Mouse (Mus musculus): ENCODE measurements at regions not wholly inside any gene's neighbourhood (a gene's known extent, or its start where the extent isn't known, plus 50 kb on each side); places are given as distances from the start of the nearest gene placed in this dataset.
A peak's percentile ranks its signal among the peaks of the same experiment; 100 is the strongest.
"Not testable (repeated sequence)": the region's sequence is repeated elsewhere in the genome, so short reads cannot be mapped to it uniquely, and the experiment has no call there.

GRCm38 (mm10) chr4:101366905-101367679 lies 52.0 kb upstream of the Ak4 start:
- 0 out of 2 replicates have a peak, but pooled peaks have one; percentile 20 for ATAC-seq (ENCODE audit: insufficient read depth, low read depth)
- 47% methylated on average over 13 of the region's 13 CpGs for WGBS
- no peak for TF ChIP-seq EP300 (IDR thresholded peaks at IDR 0.05; ENCODE audit: low read depth)
- peak; percentile 86 for TF ChIP-seq CTCF (IDR thresholded peaks at IDR 0.05; ENCODE audit: low read depth)

GRCm38 (mm10) chr4:101365299-101365698 lies 53.8 kb upstream of the Ak4 start:
- Histone ChIP-seq H3K36me3 (replicated peaks; ENCODE audit: control insufficient read depth, insufficient read depth, low read length) (no peaks in the 10 kb centered on the region), H3K27ac (ENCODE audit: low read depth) (no peak overlapping the region), H3K4me2 (ENCODE audit: low read depth, low read length) (no peak overlapping the region), H3K9me3 (replicated peaks; ENCODE audit: control insufficient read depth, low read length) (no peaks in the 10 kb centered on the region), H3K9ac (replicated peaks; ENCODE audit: low read depth, low read length) (no peak overlapping the region), H3K4me3 (ENCODE audit: low read depth, low read length) (no peak overlapping the region), H3K27me3 (ENCODE audit: control insufficient read depth, insufficient read depth, low read length) (no peaks in the 10 kb centered on the region), H3K4me1 (ENCODE audit: control insufficient read depth, insufficient read depth) (no peaks in the 10 kb centered on the region)
- ATAC-seq (ENCODE audit: insufficient read depth, low read depth) (no peak), DNase-seq (ENCODE audit: low spot score) (no peak)
- 85% methylated on average over 3 of the region's 3 CpGs for WGBS
- TF ChIP-seq CTCF (IDR thresholded peaks at IDR 0.05; ENCODE audit: low read depth), result no peak
- TF ChIP-seq EP300 (IDR thresholded peaks at IDR 0.05; ENCODE audit: low read depth), result no peak

More at GRCm38 (mm10) chr4:101366905-101367679, 52.0 kb upstream of the Ak4 start:
- Histone ChIP-seq H3K4me3 (ENCODE audit: low read depth, low read length) (no peak overlapping the region), H3K36me3 (replicated peaks; ENCODE audit: control insufficient read depth, insufficient read depth, low read length) (no peaks in the 10 kb centered on the region), H3K9me3 (replicated peaks; ENCODE audit: control insufficient read depth, low read length) (no peaks in the 10 kb centered on the region), H3K4me1 (ENCODE audit: control insufficient read depth, insufficient read depth) (no peaks in the 10 kb centered on the region), H3K27me3 (ENCODE audit: control insufficient read depth, insufficient read depth, low read length) (no peaks in the 10 kb centered on the region), H3K4me2 (ENCODE audit: low read depth, low read length) (no peak overlapping the region), H3K27ac (ENCODE audit: low read depth) (no peak overlapping the region), H3K9ac (replicated peaks; ENCODE audit: low read depth, low read length) (no peak overlapping the region)
- peak; percentile 62 for DNase-seq (ENCODE audit: low spot score)

GRCm38 (mm10) chr4:101364716-101365115 lies 54.4 kb upstream of the Ak4 start:
- TF ChIP-seq EP300 (IDR thresholded peaks at IDR 0.05; ENCODE audit: low read depth), result no peak
- TF ChIP-seq CTCF (IDR thresholded peaks at IDR 0.05; ENCODE audit: low read depth), result no peak
- no peak for DNase-seq (ENCODE audit: low spot score)
- Histone ChIP-seq H3K4me3 (ENCODE audit: low read depth, low read length) (no peak overlapping the region), H3K27me3 (ENCODE audit: control insufficient read depth, insufficient read depth, low read length) (no peaks in the 10 kb centered on the region), H3K9me3 (replicated peaks; ENCODE audit: control insufficient read depth, low read length) (no peaks in the 10 kb centered on the region), H3K4me2 (ENCODE audit: low read depth, low read length) (no peak overlapping the region), H3K9ac (replicated peaks; ENCODE audit: low read depth, low read length) (no peak overlapping the region), H3K36me3 (replicated peaks; ENCODE audit: control insufficient read depth, insufficient read depth, low read length) (no peaks in the 10 kb centered on the region), H3K27ac (ENCODE audit: low read depth) (no peak overlapping the region), H3K4me1 (ENCODE audit: control insufficient read depth, insufficient read depth) (no peaks in the 10 kb centered on the region)
- no peak for ATAC-seq (ENCODE audit: insufficient read depth, low read depth)
- WGBS, result 90% methylated on average over 2 of the region's 2 CpGs

- H3K4me1 ChIP-seq (ENCODE audit: control insufficient read depth, insufficient read depth); H3K36me3 ChIP-seq (replicated peaks; ENCODE audit: control insufficient read depth, insufficient read depth, low read length); H3K27me3 ChIP-seq (ENCODE audit: control insufficient read depth, insufficient read depth, low read length); H3K4me3 ChIP-seq (ENCODE audit: low read depth, low read length); ATAC-seq (ENCODE audit: insufficient read depth, low read depth); DNase-seq (ENCODE audit: low spot score); H3K4me2 ChIP-seq (ENCODE audit: low read depth, low read length); H3K9me3 ChIP-seq (replicated peaks; ENCODE audit: control insufficient read depth, low read length); H3K9ac ChIP-seq (replicated peaks; ENCODE audit: low read depth, low read length); H3K27ac ChIP-seq (ENCODE audit: low read depth): not testable (repeated sequence)
- WGBS, result 86% methylated on average over 1 of the region's 1 CpGs
These were observed 55.8 kb upstream of the Ak4 start for GRCm38 (mm10) chr4:101363231-101363630.

GRCm38 (mm10) chr4:101361779-101362178 lies 57.3 kb upstream of the Ak4 start:
- no peak for TF ChIP-seq EP300 (IDR thresholded peaks at IDR 0.05; ENCODE audit: low read depth)
- no peak for TF ChIP-seq CTCF (IDR thresholded peaks at IDR 0.05; ENCODE audit: low read depth)
- Histone ChIP-seq H3K27ac (ENCODE audit: low read depth) (no peak overlapping the region), H3K4me3 (ENCODE audit: low read depth, low read length) (no peak overlapping the region), H3K4me2 (ENCODE audit: low read depth, low read length) (no peak overlapping the region), H3K9ac (replicated peaks; ENCODE audit: low read depth, low read length) (no peak overlapping the region), H3K9me3 (replicated peaks; ENCODE audit: control insufficient read depth, low read length) (no peaks in the 10 kb centered on the region), H3K27me3 (ENCODE audit: control insufficient read depth, insufficient read depth, low read length) (no peaks in the 10 kb centered on the region), H3K4me1 (ENCODE audit: control insufficient read depth, insufficient read depth) (no peaks in the 10 kb centered on the region), H3K36me3 (replicated peaks; ENCODE audit: control insufficient read depth, insufficient read depth, low read length) (no peaks in the 10 kb centered on the region)
- 83% methylated on average over 1 of the region's 1 CpGs for WGBS
- ATAC-seq (ENCODE audit: insufficient read depth, low read depth) (no peak), DNase-seq (ENCODE audit: low spot score) (no peak)

GRCm38 (mm10) chr4:101360296-101360695 lies 58.8 kb upstream of the Ak4 start:
- H3K36me3 ChIP-seq (replicated peaks; ENCODE audit: control insufficient read depth, insufficient read depth, low read length), result no peaks in the 10 kb centered on the region
- no peak overlapping the region for H3K4me2 ChIP-seq (ENCODE audit: low read depth, low read length)
- H3K9ac ChIP-seq (replicated peaks; ENCODE audit: low read depth, low read length), result no peak overlapping the region
- DNase-seq (ENCODE audit: low spot score) (no peak), ATAC-seq (ENCODE audit: insufficient read depth, low read depth) (no peak)
- H3K27ac ChIP-seq (ENCODE audit: low read depth), result no peak overlapping the region
- 78% methylated on average over 7 of the region's 7 CpGs for WGBS
- H3K27me3 ChIP-seq (ENCODE audit: control insufficient read depth, insufficient read depth, low read length), result no peaks in the 10 kb centered on the region
- no peaks in the 10 kb centered on the region for H3K4me1 ChIP-seq (ENCODE audit: control insufficient read depth, insufficient read depth)
- no peak overlapping the region for H3K4me3 ChIP-seq (ENCODE audit: low read depth, low read length)
- TF ChIP-seq EP300 (IDR thresholded peaks at IDR 0.05; ENCODE audit: low read depth) (no peak), CTCF (IDR thresholded peaks at IDR 0.05; ENCODE audit: low read depth) (no peak)
- no peaks in the 10 kb centered on the region for H3K9me3 ChIP-seq (replicated peaks; ENCODE audit: control insufficient read depth, low read length)
